8 mouse cellular contexts compared by ENCODE assay signal in the genomic region with DNA sequence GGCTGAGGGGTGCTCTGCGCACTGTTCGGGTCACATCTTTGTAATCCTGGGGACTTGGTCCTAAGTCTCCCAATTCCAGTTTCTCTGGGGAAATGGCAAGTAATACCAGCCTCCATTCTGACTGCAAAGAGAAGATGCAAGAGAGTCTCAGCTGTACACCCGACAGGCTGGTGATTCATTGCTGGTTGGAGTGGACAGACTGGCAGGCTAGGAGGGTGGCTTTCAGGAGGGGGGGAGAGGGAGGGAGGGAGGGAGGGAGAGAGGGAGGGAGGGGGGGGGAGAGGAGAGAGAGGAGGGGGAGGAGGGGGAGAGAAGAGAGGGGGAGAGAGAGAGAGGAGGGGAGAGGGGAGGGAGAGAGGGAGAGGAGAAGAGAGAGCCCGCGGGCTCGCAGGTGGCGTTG. TPM values are rescaled to one million over a fixed set of nuclear protein-coding genes. Genes with fewer than 3 reads are reported as not detected.
DNase-seq lines count a peak whose midpoint lies in the region; ATAC-seq and TF ChIP-seq lines count a peak whose summit lies in the region.

No protein-coding gene starts in this region.

- no peak for DNase-seq in heart, postnatal 36 days
- no peak for DNase-seq in CH12.LX (ENCODE audit: extremely low read depth)
- DNase-seq in gastrocnemius, adult 18-20 months (ENCODE audit: low spot score): no peak
- no peak for DNase-seq in layer of hippocampus, postnatal 10 days (ENCODE audit: low spot score in 2 of 2)
- DNase-seq in left cerebral cortex, postnatal 4 days: no peak

- 20% methylated on average over 7 of the region's 7 CpGs for WGBS in heart, embryonic 11.5 days (ENCODE audit: insufficient replicate concordance)
- WGBS in forebrain, embryonic 15.5 days: 24% methylated on average over 7 of the region's 7 CpGs
- 26% methylated on average over 7 of the region's 7 CpGs for WGBS in macrophage (ENCODE audit: missing documents)

- no peak overlapping the region; the same call in 1 of the 2 replicates for H3K27ac ChIP-seq in heart, embryonic 11.5 days (ENCODE audit: low read depth, low read length)
- H3K27ac ChIP-seq in CH12.LX (ENCODE audit: insufficient read depth, low read depth) (no peak overlapping the region), macrophage (peak overlapping the region; percentile 25; the same call in 1 of the 2 replicates)
- H3K27ac ChIP-seq in forebrain, embryonic 15.5 days (replicated peaks): peak overlapping the region; percentile 80

- H3K27me3 ChIP-seq in heart, embryonic 11.5 days (ENCODE audit: control insufficient read depth, insufficient read depth, low read length): no peaks in the 10 kb centered on the region
- no peaks in the 10 kb centered on the region for H3K27me3 ChIP-seq in CH12.LX (replicated peaks)
- no peaks in the 10 kb centered on the region for H3K27me3 ChIP-seq in forebrain, embryonic 15.5 days

- H3K79me2 ChIP-seq in CH12.LX (replicated peaks; ENCODE audit: control insufficient read depth, extremely low read depth, insufficient read depth, poor library complexity, severe bottlenecking): peaks cover 10% of the 10 kb centered on the region
- H3K79me2 ChIP-seq in macrophage (ENCODE audit: inconsistent target): peaks cover 19% of the 10 kb centered on the region; the same call in 1 of the 2 replicates

- H3K4me3 ChIP-seq in heart, embryonic 11.5 days (ENCODE audit: low read depth, low read length): peak overlapping the region; percentile 96
- H3K4me3 ChIP-seq in CH12.LX (replicated peaks in 1 of 3; ENCODE audit: low read depth in 2 of 3, low read length in 2 of 3, poor library complexity in 1 of 3) (peak overlapping the region in 2 of 3 experiments; percentile 74 to 91), macrophage (ENCODE audit: inconsistent target) (peak overlapping the region; percentile 80)
- H3K4me3 ChIP-seq in forebrain, embryonic 15.5 days: peak overlapping the region; percentile 58

- TF ChIP-seq RAD21 in CH12.LX (IDR thresholded peaks at IDR 0.05; ENCODE audit: low read depth, low read length): no peak

- intact Hi-C loops in heart, postnatal 36 days (cut with DNase I): no loop called here
- intact Hi-C loops in left cerebral cortex, postnatal 4 days (cut with DNase I): no loop called here

- peak overlapping the region; percentile 99 for H3K4me2 ChIP-seq in heart, embryonic 11.5 days
- 0 out of 2 replicates have a peak overlapping the region, but pooled peaks have one; percentile 39 for H3K4me2 ChIP-seq in CH12.LX (ENCODE audit: insufficient read depth, low read depth, poor library complexity, severe bottlenecking)
- peak overlapping the region; percentile 97 for H3K4me2 ChIP-seq in forebrain, embryonic 15.5 days (replicated peaks)

- no peak for TF ChIP-seq POLR2A in CH12.LX (IDR thresholded peaks at IDR 0.05; ENCODE audit: low read depth, low read length)

- H3K9ac ChIP-seq in heart, embryonic 11.5 days (ENCODE audit: low read depth, low read length): peak overlapping the region; percentile 97
- peak overlapping the region; percentile 70; the same call in 1 of the 2 replicates for H3K9ac ChIP-seq in CH12.LX (ENCODE audit: insufficient read depth, low read depth)
- peak overlapping the region; percentile 73 for H3K9ac ChIP-seq in forebrain, embryonic 15.5 days (replicated peaks)

- no peaks in the 10 kb centered on the region for H3K9me3 ChIP-seq in heart, embryonic 11.5 days (replicated peaks; ENCODE audit: control insufficient read depth, low read length)
- no peaks in the 10 kb centered on the region for H3K9me3 ChIP-seq in CH12.LX (replicated peaks; ENCODE audit: low read length)
- H3K9me3 ChIP-seq in forebrain, embryonic 15.5 days: no peaks in the 10 kb centered on the region

- peaks cover 17% of the 10 kb centered on the region for H3K36me3 ChIP-seq in heart, embryonic 11.5 days (ENCODE audit: control insufficient read depth, insufficient read depth, low read length)
- peaks cover 41 to 57% of the 10 kb centered on the region in 2 experiments for H3K36me3 ChIP-seq in CH12.LX (replicated peaks in 1 of 2; ENCODE audit: control insufficient read depth in 1 of 2, insufficient read depth in 1 of 2, low read length in 1 of 2)
- H3K36me3 ChIP-seq in forebrain, embryonic 15.5 days: peaks cover 25% of the 10 kb centered on the region
- H3K36me3 ChIP-seq in macrophage (ENCODE audit: inconsistent target): peaks cover 9% of the 10 kb centered on the region; the same call in 1 of the 2 replicates

- no peak for TF ChIP-seq CTCF in CH12.LX (conservative IDR thresholded peaks at IDR 0.05 in 1 of 2, IDR thresholded peaks at IDR 0.05 in 1 of 2; ENCODE audit: low read depth in 2 of 2, low read length in 2 of 2)

- peaks cover 25% of the 10 kb centered on the region for H3K4me1 ChIP-seq in heart, embryonic 11.5 days (ENCODE audit: control insufficient read depth, insufficient read depth, low read length)
- H3K4me1 ChIP-seq in CH12.LX (ENCODE audit: control insufficient read depth in 1 of 2, insufficient read depth in 2 of 2): peaks cover 15 to 60% of the 10 kb centered on the region in 2 experiments
- H3K4me1 ChIP-seq in forebrain, embryonic 15.5 days: peaks cover 41% of the 10 kb centered on the region

- ATAC-seq in heart, embryonic 11.5 days (replicated peaks; ENCODE audit: insufficient number of reproducible peaks, low FRiP score, low TSS enrichment): no peak
- ATAC-seq in forebrain, embryonic 15.5 days (replicated peaks): no peak

- in situ Hi-C loops in CH12.LX (cut with MboI; ENCODE audit: low pct_ligation_motif_present, low pct_unique_long_range_greater_than_20kb, low sequenced_read_pairs): loop anchor here (5.0 kb wide), 1 partner anchor 37 kb away; no protein-coding TSS in a partner anchor

- dilution Hi-C loops in CH12.LX (cut with MboI; ENCODE audit: extremely low pct_ligation_motif_present, extremely low pct_unique_long_range_greater_than_20kb, low sequenced_read_pairs): no loop called here

- TF ChIP-seq EP300 in CH12.LX (IDR thresholded peaks at IDR 0.05; ENCODE audit: low read length): no peak

TF ChIP-seq in CH12.LX, 34 proteins besides CTCF, POLR2A, EP300 and RAD21 (continues in another document):
- TF ChIP-seq JUND (conservative IDR thresholded peaks at IDR 0.05; ENCODE audit: low read depth, low read length): no peak
- no peak for TF ChIP-seq MXI1 (IDR thresholded peaks at IDR 0.05; ENCODE audit: low read depth, low read length)
- TF ChIP-seq SIN3A (IDR thresholded peaks at IDR 0.05; ENCODE audit: low read length): no peak
- no peak for TF ChIP-seq UBTF (IDR thresholded peaks at IDR 0.05; ENCODE audit: low read depth, low read length)
- no peak for TF ChIP-seq KAT2A (IDR thresholded peaks at IDR 0.05; ENCODE audit: insufficient replicate concordance, low read length)
- TF ChIP-seq ZNF384 (IDR thresholded peaks at IDR 0.05; ENCODE audit: low read depth, low read length): no peak
- no peak for TF ChIP-seq PAX5 (IDR thresholded peaks at IDR 0.05; ENCODE audit: low read length)
- no peak for TF ChIP-seq IRF4 (IDR thresholded peaks at IDR 0.05; ENCODE audit: low read depth, low read length)

RNA-seq across cellular contexts. Expression of gene Arl6ip4, which starts 0.4 kb away (rescaled TPM):
- 65.7 and 74.6 TPM in 2 replicates for polyA plus RNA-seq in heart, embryonic 11.5 days (2014; fragmentation: Nextera tagmentation; extraction: Ambion mirVana)
- total RNA-seq in heart, postnatal 36 days (2021): 10 to 100 TPM; 36.5 to 39.0 TPM
- 63.2 and 78.0 TPM in 2 replicates for total RNA-seq in CH12.LX (2012; rRNA removed)
- total RNA-seq in CH12.LX (2014; rRNA removed): 33.5 and 37.2 TPM in 2 replicates
- 130 and 166 TPM in 2 replicates for polyA plus RNA-seq in CH12.LX (2012; ENCODE audit: insufficient read length, low read depth)
- polyA plus RNA-seq in forebrain, embryonic 15.5 days (2015; fragmentation: Nextera tagmentation; extraction: Ambion mirVana): 72.7 and 75.5 TPM in 2 replicates
- 10 to 100 TPM in 24 of 26 experiments, 1 to 10 TPM in 2; 5.8 to 48.3 (median 27.5) TPM for total RNA-seq in macrophage (2018; cell fraction: chromatin; rRNA removed)
- 10 to 100 TPM; 30.9 to 65.6 (median 45.4) TPM for total RNA-seq in macrophage (2018; cell fraction: cytosol; rRNA removed)
- 10 to 100 TPM; 10.0 to 52.3 (median 24.8) TPM for total RNA-seq in macrophage (2018; cell fraction: nucleus; rRNA removed)
- 37.6 to 60.2 TPM (median 56.1 TPM) in 3 replicates for polyA plus RNA-seq in macrophage (2018)
- 10 to 100 TPM; 39.1 TPM for total RNA-seq in gastrocnemius, adult 18-20 months (2021)
- 10 to 100 TPM; 54.3 to 60.0 TPM for total RNA-seq in layer of hippocampus, postnatal 10 days (2021)
- total RNA-seq in left cerebral cortex, postnatal 4 days (2021): 10 to 100 TPM; 58.1 to 59.9 TPM

RNA-seq across cellular contexts. Expression of gene Ogfod2, which starts 3.4 kb away (rescaled TPM):
- 13.6 and 14.8 TPM in 2 replicates for polyA plus RNA-seq in heart, embryonic 11.5 days (2014; fragmentation: Nextera tagmentation; extraction: Ambion mirVana)
- total RNA-seq in heart, postnatal 36 days (2021): 10 to 100 TPM; 14.4 to 16.2 TPM
- total RNA-seq in CH12.LX (2012; rRNA removed) (24.9 and 25.5 TPM in 2 replicates), CH12.LX (2014; rRNA removed) (19.3 and 20.0 TPM in 2 replicates)
- polyA plus RNA-seq in CH12.LX (2012; ENCODE audit: insufficient read length, low read depth) (19.6 and 24.0 TPM in 2 replicates), macrophage (2018) (4.3 to 17.5 TPM (median 13.1 TPM) in 3 replicates)
- polyA plus RNA-seq in forebrain, embryonic 15.5 days (2015; fragmentation: Nextera tagmentation; extraction: Ambion mirVana): 34.7 and 35.0 TPM in 2 replicates
- 10 to 100 TPM in 19 of 26 experiments, 1 to 10 TPM in 7; 5.4 to 44.7 (median 17.3) TPM for total RNA-seq in macrophage (2018; cell fraction: chromatin; rRNA removed)
- 10 to 100 TPM in 20 of 26 experiments, 1 to 10 TPM in 6; 5.9 to 17.9 (median 13.8) TPM for total RNA-seq in macrophage (2018; cell fraction: cytosol; rRNA removed)
- total RNA-seq in macrophage (2018; cell fraction: nucleus; rRNA removed): 10 to 100 TPM in 20 of 26 experiments, 1 to 10 TPM in 6; 4.4 to 32.4 (median 16.5) TPM
- 10 to 100 TPM; 13.2 to 14.5 TPM for total RNA-seq in gastrocnemius, adult 18-20 months (2021)
- total RNA-seq in layer of hippocampus, postnatal 10 days (2021): 10 to 100 TPM; 30.8 to 37.0 TPM
- total RNA-seq in left cerebral cortex, postnatal 4 days (2021): 10 to 100 TPM; 32.5 to 34.1 TPM

RNA-seq across cellular contexts. Expression of gene Abcb9, which starts 19.9 kb away (rescaled TPM):
- 1.1 and 1.4 TPM in 2 replicates for polyA plus RNA-seq in heart, embryonic 11.5 days (2014; fragmentation: Nextera tagmentation; extraction: Ambion mirVana)
- total RNA-seq in heart, postnatal 36 days (2021): 1 to 10 TPM; 7.6 to 8.3 TPM
- total RNA-seq in CH12.LX (2012; rRNA removed) (0.63 and 0.98 TPM in 2 replicates), CH12.LX (2014; rRNA removed) (0.41 and 0.44 TPM in 2 replicates)
- polyA plus RNA-seq in CH12.LX (2012; ENCODE audit: insufficient read length, low read depth) (1.1 and 1.4 TPM in 2 replicates), macrophage (2018) (1.6 to 2.1 TPM (median 1.6 TPM) in 3 replicates)
- polyA plus RNA-seq in forebrain, embryonic 15.5 days (2015; fragmentation: Nextera tagmentation; extraction: Ambion mirVana): 10.9 TPM in 2 replicates
- 1 to 10 TPM in 22 of 26 experiments, under 1 TPM in 3, not detected in 1; 0.37 to 5.0 (median 2.4) TPM for total RNA-seq in macrophage (2018; cell fraction: chromatin; rRNA removed)
- total RNA-seq in macrophage (2018; cell fraction: cytosol; rRNA removed): 1 to 10 TPM; 1.2 to 3.1 (median 1.9) TPM
- 1 to 10 TPM in 25 of 26 experiments, under 1 TPM in 1; 0.87 to 4.5 (median 2.6) TPM for total RNA-seq in macrophage (2018; cell fraction: nucleus; rRNA removed)
- total RNA-seq in gastrocnemius, adult 18-20 months (2021): 1 to 10 TPM; 8.4 to 8.9 TPM
- total RNA-seq in layer of hippocampus, postnatal 10 days (2021): 10 to 100 TPM; 30.6 to 32.0 TPM
- 10 to 100 TPM; 26.5 to 28.8 TPM for total RNA-seq in left cerebral cortex, postnatal 4 days (2021)

Comparison
In these comparisons a context has a peak if more than half of its experiments do, and no peak if none do; other contexts are left out.
1. H3K27ac ChIP-seq: peak in forebrain, embryonic 15.5 days (single experiment) and macrophage (single experiment); none in heart, embryonic 11.5 days (single experiment) and CH12.LX (single experiment).
2. H3K4me2 ChIP-seq: peak in every context shown above with its lines; median percentile 99 in heart, embryonic 11.5 days; 97 in forebrain, embryonic 15.5 days; 39 in CH12.LX.
3. RNA of gene Abcb9, which starts 19.9 kb away (total RNA-seq): 30.6 to 32.0 TPM in layer of hippocampus, postnatal 10 days, 26.5 to 28.8 TPM in left cerebral cortex, postnatal 4 days, 8.4 to 8.9 TPM in gastrocnemius, adult 18-20 months and 7.6 to 8.3 TPM in heart, postnatal 36 days; 0.41 to 0.98 TPM in CH12.LX; every median in the first group is over 4 times any median in the second.
4. Peak in every context shown above with its lines, with median percentiles within 50 percentile points of each other: H3K4me3 ChIP-seq and H3K9ac ChIP-seq.